Mouse (Mus musculus): ENCODE results near the gene Prkce. TPM values are rescaled to one million over a fixed set of nuclear protein-coding genes. Genes with fewer than 3 reads are reported as not detected.

The Prkce gene
- 5.5 and 5.9 TPM in 2 replicates for polyA plus RNA-seq (2015; fragmentation: Nextera tagmentation; extraction: Ambion mirVana)

DNA sequence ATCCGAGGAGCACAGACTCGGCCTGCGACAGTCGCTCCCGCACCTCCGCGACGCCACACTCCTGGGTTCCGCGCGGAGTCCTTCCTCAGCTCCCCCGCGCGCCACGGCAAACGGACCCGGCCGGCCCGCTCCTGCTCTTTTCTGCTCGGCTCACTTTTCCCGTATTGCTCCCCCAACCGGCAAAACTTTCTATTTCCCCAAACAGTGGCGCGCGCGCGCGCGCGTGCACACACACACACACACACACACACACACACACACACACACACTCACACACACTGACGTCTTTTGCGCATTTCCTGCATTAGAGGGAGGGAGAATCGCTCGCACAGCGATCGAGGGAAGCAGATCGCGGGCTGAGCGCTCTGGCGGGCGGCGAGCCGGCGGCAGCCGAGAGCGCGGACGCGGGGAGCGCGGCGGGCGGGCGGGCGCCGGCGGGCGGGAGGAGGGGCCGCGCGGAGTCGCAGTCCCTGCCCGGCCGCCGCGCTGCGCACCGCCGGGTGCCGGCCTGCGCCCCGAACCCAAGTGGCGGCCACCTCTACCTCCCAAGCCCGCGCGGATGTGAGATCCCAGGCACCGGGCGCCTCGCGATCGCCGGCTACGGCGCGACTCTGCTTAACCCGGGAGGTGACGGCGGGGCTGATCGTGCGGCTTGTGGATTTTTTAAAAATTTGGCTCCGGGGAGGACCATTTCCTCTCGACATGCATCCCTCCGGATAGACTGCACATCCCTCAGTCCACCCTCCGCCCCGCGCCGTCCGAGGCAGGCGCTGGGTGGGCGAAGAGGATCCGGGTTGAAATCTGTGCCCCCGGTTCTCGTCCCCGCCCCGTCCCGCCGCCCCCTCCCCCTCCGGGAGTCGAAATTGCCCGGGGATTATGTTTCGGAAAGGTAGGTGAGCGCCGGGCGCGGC is at the start of gene Prkce:
Gene Prkce, plus strand, starts transcription at position 466 of the 911 bp plus-strand sequence.
- peak within 1 kb of the TSS; percentile 70 for H3K4me3 ChIP-seq (ENCODE audit: low read length)
- ATAC-seq (ENCODE audit: low FRiP score, low TSS enrichment) = peak; percentile 73
- 0 out of 2 replicates have a peak, but pooled peaks cover under 1% of the 10 kb centered on the region for H3K36me3 ChIP-seq (ENCODE audit: insufficient read depth, low read length)
- no peaks in the 10 kb centered on the region for H3K9me3 ChIP-seq (ENCODE audit: low read length)
- H3K9ac ChIP-seq (replicated peaks; ENCODE audit: low read length) = peak within 1 kb of the TSS; percentile 83
- no peaks in the 10 kb centered on the region for H3K27me3 ChIP-seq (ENCODE audit: insufficient read depth, low read length)
- peak within 1 kb of the TSS; percentile 98 for H3K27ac ChIP-seq (ENCODE audit: low read length)
- WGBS = 0% methylated on average over 80 of the region's 115 CpGs
- peak within 1 kb of the TSS; percentile 93 for H3K4me2 ChIP-seq (replicated peaks; ENCODE audit: low read depth, low read length)
- H3K4me1 ChIP-seq (ENCODE audit: insufficient read depth, low read length) = peaks cover 41% of the 10 kb centered on the region

DNA sequence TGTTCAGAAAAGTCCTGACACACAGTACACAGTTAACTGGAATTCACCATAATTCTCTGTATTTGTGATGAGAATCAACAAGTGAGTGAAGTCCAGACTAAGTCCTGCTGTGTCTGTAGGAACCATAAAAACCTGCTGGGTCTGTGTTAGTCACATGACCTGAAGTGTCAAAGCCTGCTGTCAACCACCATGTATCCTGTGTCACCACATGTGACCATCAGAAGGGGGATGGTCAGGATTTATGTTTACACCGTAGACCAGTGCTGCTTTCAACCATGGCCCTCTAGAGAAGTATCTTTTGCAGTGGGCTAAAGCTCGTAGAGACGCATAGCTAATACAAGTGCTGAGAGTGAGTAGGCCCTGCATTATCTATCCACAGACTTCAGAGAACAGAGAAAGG is 44.4 kb upstream of the Prkce start:
- Histone ChIP-seq H3K4me2 (replicated peaks; ENCODE audit: low read depth, low read length) (no peak overlapping the region), H3K4me3 (ENCODE audit: low read length) (no peak overlapping the region), H3K27me3 (ENCODE audit: insufficient read depth, low read length) (no peaks in the 10 kb centered on the region), H3K4me1 (ENCODE audit: insufficient read depth, low read length) (no peaks in the 10 kb centered on the region), H3K9me3 (ENCODE audit: low read length) (no peaks in the 10 kb centered on the region), H3K9ac (replicated peaks; ENCODE audit: low read length) (no peak overlapping the region), H3K36me3 (ENCODE audit: insufficient read depth, low read length) (peaks cover 38% of the 10 kb centered on the region), H3K27ac (ENCODE audit: low read length) (no peak overlapping the region)
- 95% methylated on average over 3 of the region's 3 CpGs for WGBS
- no peak for ATAC-seq (ENCODE audit: low FRiP score, low TSS enrichment)

DNA sequence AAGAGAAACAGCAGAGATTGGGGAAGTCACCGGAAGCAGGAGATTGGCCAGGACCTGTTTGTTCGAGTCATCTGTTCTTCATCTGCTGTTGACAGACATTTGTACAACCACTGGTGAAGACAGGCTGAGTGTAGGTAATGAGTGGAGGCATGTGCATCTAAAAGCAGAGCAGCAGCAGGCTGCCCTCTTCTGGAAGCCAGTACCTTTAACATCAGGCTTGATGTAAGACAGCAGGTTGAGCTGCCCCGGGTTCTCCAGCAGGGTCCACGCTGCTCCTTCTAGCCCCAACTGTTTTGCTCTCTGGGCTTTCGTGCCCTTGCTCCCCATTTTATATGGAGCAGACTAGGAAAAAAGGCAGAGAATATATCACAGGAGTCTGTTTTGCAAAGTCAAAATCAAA is 41.7 kb upstream of the Prkce start:
- Histone ChIP-seq H3K36me3 (ENCODE audit: insufficient read depth, low read length) (peaks cover 41% of the 10 kb centered on the region), H3K4me3 (ENCODE audit: low read length) (no peak overlapping the region), H3K4me1 (ENCODE audit: insufficient read depth, low read length) (no peaks in the 10 kb centered on the region), H3K9me3 (ENCODE audit: low read length) (no peaks in the 10 kb centered on the region), H3K4me2 (replicated peaks; ENCODE audit: low read depth, low read length) (no peak overlapping the region), H3K9ac (replicated peaks; ENCODE audit: low read length) (no peak overlapping the region), H3K27ac (ENCODE audit: low read length) (no peak overlapping the region), H3K27me3 (ENCODE audit: insufficient read depth, low read length) (no peaks in the 10 kb centered on the region)
- no peak for ATAC-seq (ENCODE audit: low FRiP score, low TSS enrichment)
- 81% methylated on average over 5 of the region's 5 CpGs for WGBS

DNA sequence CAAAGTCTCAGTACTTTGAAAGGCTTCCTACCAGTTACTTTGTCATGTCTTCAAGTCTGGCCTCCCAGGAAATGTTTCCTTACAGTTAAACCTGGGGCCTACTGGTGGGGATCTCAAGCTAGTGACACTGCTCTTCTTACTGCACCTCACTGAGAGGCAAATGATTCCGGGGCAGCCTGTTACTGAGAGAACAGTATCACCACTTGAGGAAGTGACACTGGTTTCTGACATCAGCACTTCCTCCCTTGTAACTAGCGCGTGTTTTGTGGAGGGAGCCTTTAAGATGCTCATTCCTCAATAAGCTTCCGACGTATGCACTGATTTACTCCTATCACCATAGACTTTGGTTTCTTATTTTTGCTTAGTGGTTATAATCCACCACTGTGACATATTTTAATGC is 39.4 kb upstream of the Prkce start:
- peaks cover 31% of the 10 kb centered on the region for H3K36me3 ChIP-seq (ENCODE audit: insufficient read depth, low read length)

DNA sequence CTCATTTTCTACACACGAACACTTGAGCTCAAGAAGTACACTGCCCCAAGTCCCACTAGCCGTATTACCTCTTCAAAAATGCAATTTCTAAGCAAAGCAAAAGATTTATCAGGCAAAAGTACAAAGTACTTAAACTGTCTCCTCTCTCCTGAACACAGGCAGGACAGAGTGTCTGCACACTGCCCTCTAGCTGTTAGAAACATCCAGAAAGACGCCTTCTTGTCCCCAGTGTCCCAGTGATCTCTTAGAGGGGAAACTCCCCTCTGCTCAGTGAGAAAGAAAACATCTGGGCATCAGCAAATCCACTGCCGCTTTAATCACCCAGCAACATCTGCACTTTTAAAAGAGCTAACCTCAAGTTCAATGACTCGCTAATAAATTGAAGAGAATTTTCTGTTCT is 35.1 kb upstream of the Prkce start:
- Histone ChIP-seq H3K4me2 (replicated peaks; ENCODE audit: low read depth, low read length) (no peak overlapping the region), H3K9ac (replicated peaks; ENCODE audit: low read length) (no peak overlapping the region), H3K4me3 (ENCODE audit: low read length) (no peak overlapping the region), H3K27ac (ENCODE audit: low read length) (no peak overlapping the region), H3K36me3 (ENCODE audit: insufficient read depth, low read length) (peaks cover 24% of the 10 kb centered on the region), H3K27me3 (ENCODE audit: insufficient read depth, low read length) (no peaks in the 10 kb centered on the region), H3K4me1 (ENCODE audit: insufficient read depth, low read length) (no peaks in the 10 kb centered on the region; the same call in 1 of the 2 replicates), H3K9me3 (ENCODE audit: low read length) (no peaks in the 10 kb centered on the region)
- peak; percentile 57; the same call in 1 of the 2 replicates for ATAC-seq (ENCODE audit: low FRiP score, low TSS enrichment)
- WGBS = 40% methylated on average over 5 of the region's 5 CpGs

More for the DNA sequence above, 39.4 kb upstream of the Prkce start:
- H3K4me1 ChIP-seq (ENCODE audit: insufficient read depth, low read length) = no peaks in the 10 kb centered on the region; the same call in 1 of the 2 replicates
- H3K4me3 ChIP-seq (ENCODE audit: low read length) = no peak overlapping the region
- no peak overlapping the region for H3K27ac ChIP-seq (ENCODE audit: low read length)
- ATAC-seq (ENCODE audit: low FRiP score, low TSS enrichment) = no peak
- 92% methylated on average over 5 of the region's 5 CpGs for WGBS
- no peaks in the 10 kb centered on the region for H3K9me3 ChIP-seq (ENCODE audit: low read length)
- no peak overlapping the region for H3K4me2 ChIP-seq (replicated peaks; ENCODE audit: low read depth, low read length)
- no peak overlapping the region for H3K9ac ChIP-seq (replicated peaks; ENCODE audit: low read length)
- H3K27me3 ChIP-seq (ENCODE audit: insufficient read depth, low read length) = no peaks in the 10 kb centered on the region

DNA sequence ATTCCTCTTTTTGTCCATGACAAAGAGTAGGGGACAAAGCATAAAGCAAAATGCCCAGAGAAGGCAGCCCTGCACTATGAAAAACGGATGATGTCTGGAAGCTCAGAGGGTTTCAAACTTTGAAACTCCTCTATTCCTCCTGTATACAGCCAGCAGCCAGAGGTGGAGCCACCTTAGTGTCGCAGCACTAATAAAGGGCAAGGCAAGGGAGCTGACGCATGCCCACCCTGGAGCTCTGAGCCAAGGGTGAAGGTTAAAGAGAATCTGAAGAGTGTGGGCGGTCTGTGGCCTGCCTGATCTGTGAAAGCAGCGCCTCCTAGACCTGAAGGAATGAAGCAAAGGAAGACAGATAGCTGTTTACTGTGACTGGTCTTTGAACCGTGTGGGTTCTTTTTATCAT is 33.1 kb upstream of the Prkce start:
- WGBS = 67% methylated on average over 6 of the region's 6 CpGs
- H3K4me1 ChIP-seq (ENCODE audit: insufficient read depth, low read length) = no peaks in the 10 kb centered on the region; the same call in 1 of the 2 replicates
- H3K4me2 ChIP-seq (replicated peaks; ENCODE audit: low read depth, low read length) = no peak overlapping the region
- no peaks in the 10 kb centered on the region for H3K9me3 ChIP-seq (ENCODE audit: low read length)
- H3K4me3 ChIP-seq (ENCODE audit: low read length) = no peak overlapping the region
- H3K36me3 ChIP-seq (ENCODE audit: insufficient read depth, low read length) = peaks cover 27% of the 10 kb centered on the region
- no peaks in the 10 kb centered on the region for H3K27me3 ChIP-seq (ENCODE audit: insufficient read depth, low read length)
- no peak for ATAC-seq (ENCODE audit: low FRiP score, low TSS enrichment)
- no peak overlapping the region for H3K27ac ChIP-seq (ENCODE audit: low read length)
- no peak overlapping the region for H3K9ac ChIP-seq (replicated peaks; ENCODE audit: low read length)

DNA sequence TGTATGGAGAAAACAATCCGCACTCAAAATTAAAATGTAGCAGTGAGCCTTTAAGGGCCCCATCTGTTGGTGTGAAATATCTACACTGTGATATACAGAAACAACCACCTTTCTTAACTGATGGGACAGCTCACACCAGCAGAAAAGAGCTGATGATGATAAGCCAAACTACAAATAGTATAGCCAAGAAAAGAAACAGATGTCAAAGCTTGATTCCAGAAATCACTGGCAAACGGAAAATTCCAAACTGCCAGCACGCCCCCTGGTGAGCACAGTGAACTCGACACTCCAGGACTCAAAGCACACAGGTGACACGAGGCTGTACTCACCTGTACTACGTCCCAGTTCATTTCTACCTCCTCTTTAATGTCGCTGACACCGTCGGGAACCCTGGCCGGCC is 31.8 kb upstream of the Prkce start:
- 84% methylated on average over 10 of the region's 10 CpGs for WGBS
- Histone ChIP-seq H3K4me2 (replicated peaks; ENCODE audit: low read depth, low read length) (no peak overlapping the region), H3K4me1 (ENCODE audit: insufficient read depth, low read length) (no peaks in the 10 kb centered on the region; the same call in 1 of the 2 replicates), H3K27ac (ENCODE audit: low read length) (no peak overlapping the region), H3K27me3 (ENCODE audit: insufficient read depth, low read length) (no peaks in the 10 kb centered on the region), H3K9ac (replicated peaks; ENCODE audit: low read length) (no peak overlapping the region), H3K4me3 (ENCODE audit: low read length) (no peak overlapping the region), H3K36me3 (ENCODE audit: insufficient read depth, low read length) (peaks cover 27% of the 10 kb centered on the region), H3K9me3 (ENCODE audit: low read length) (no peaks in the 10 kb centered on the region)
- no peak for ATAC-seq (ENCODE audit: low FRiP score, low TSS enrichment)

DNA sequence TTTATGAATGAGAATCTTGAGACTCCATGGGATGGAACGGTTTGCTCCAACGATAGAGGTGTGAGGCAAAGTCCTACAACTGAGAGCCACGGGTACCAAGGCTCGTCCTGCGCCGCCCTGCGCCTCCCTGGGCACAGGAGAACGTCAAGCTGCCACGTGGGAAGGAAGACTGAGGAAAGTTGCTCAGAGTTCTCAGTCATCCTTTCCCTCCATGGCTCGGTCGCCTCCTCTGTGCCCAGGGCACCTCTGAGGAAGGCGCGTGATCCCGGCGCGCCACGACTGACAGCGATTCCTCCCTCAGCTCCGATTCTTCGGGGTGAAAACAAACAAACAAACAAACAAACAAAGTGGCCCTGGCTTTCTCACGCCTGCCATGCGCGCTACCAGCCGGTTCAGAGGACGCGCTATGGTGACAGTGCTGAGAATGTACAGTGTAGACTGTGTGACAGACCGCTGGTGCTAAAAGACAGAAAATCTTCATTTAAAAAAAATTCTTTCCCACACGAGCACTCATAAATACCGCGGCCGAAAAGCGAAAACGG is 23.0 kb upstream of the Prkce start:
- H3K36me3 ChIP-seq (ENCODE audit: insufficient read depth, low read length) = 0 out of 2 replicates have a peak, but pooled peaks cover 3% of the 10 kb centered on the region

DNA sequence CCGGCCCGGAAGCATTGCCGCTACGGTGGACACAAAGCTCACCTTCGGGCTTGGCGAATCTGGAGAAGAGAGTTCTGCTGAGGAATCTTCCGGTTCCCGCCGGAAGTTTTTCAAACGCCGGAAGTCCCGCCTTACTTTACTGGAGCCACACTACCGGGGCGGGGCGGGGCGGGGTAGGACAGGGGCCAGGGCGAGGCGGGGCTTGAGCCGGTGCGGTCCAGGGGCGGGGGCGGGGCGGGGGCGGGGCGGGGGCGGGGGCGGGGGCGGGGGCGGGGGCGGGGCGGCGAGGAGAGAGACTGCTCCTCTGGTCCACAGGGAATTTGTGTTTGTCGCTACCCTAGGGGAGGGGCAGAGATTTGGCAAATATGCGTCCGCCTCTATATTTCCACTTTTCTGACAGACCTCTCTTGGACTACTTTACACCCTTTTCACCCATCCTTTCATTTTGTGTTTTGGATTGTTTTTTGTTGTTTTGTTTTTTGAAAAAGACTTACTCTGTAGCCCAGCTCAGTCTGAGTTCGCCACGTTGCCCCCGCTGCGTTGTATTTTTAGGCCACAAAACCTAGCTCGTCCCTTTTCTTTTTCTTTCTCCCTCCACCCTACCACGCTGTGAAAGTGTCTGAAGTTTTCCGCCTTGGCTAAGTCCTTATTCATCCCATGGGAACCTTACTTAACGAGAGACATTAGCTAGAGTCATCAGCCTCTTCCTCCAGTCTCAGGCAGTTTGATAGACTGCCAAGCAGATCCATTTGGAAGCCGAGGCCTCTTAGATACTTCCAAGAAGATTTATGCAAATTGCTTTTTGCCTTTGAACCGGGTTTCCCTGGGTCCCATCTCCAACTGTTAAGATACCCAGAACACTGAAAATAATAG is 22.3 kb upstream of the Prkce start, which contains the start of gene Srbd1:
Gene Srbd1, minus strand, starts transcription at position 97 of the 873 bp plus-strand sequence.
- peaks cover 15% of the 10 kb centered on the region for H3K4me1 ChIP-seq (ENCODE audit: insufficient read depth, low read length)
- peak; percentile 93 for ATAC-seq (ENCODE audit: low FRiP score, low TSS enrichment)
- H3K9me3 ChIP-seq (ENCODE audit: low read length) = no peaks in the 10 kb centered on the region
- H3K4me3 ChIP-seq (ENCODE audit: low read length) = peak within 1 kb of the TSS; percentile 85
- peak within 1 kb of the TSS; percentile 92 for H3K27ac ChIP-seq (ENCODE audit: low read length)
- H3K4me2 ChIP-seq (replicated peaks; ENCODE audit: low read depth, low read length) = peak within 1 kb of the TSS; percentile 91
- whole genome bisulfite sequencing = under 1% methylated on average over 25 of the region's 45 CpGs
- peak within 1 kb of the TSS; percentile 81 for H3K9ac ChIP-seq (replicated peaks; ENCODE audit: low read length)
- H3K36me3 ChIP-seq (ENCODE audit: insufficient read depth, low read length) = 0 out of 2 replicates have a peak, but pooled peaks cover 3% of the 10 kb centered on the region
- H3K27me3 ChIP-seq (ENCODE audit: insufficient read depth, low read length) = no peaks in the 10 kb centered on the region

More for the DNA sequence above, 23.0 kb upstream of the Prkce start:
- Histone ChIP-seq H3K27ac (ENCODE audit: low read length) (peak overlapping the region; percentile 78), H3K4me1 (ENCODE audit: insufficient read depth, low read length) (peaks cover 15% of the 10 kb centered on the region), H3K4me2 (replicated peaks; ENCODE audit: low read depth, low read length) (peak overlapping the region; percentile 91), H3K4me3 (ENCODE audit: low read length) (peak overlapping the region; percentile 85), H3K9ac (replicated peaks; ENCODE audit: low read length) (peak overlapping the region; percentile 81), H3K27me3 (ENCODE audit: insufficient read depth, low read length) (no peaks in the 10 kb centered on the region), H3K9me3 (ENCODE audit: low read length) (no peaks in the 10 kb centered on the region)
- peak; percentile 76 for ATAC-seq (ENCODE audit: low FRiP score, low TSS enrichment)
- under 1% methylated on average over 33 of the region's 33 CpGs for WGBS
